Mouse (Mus musculus) urinary bladder, adult 2 months (tissue): ENCODE measurements around the gene Dnm2. TPM values are rescaled to one million over a fixed set of nuclear protein-coding genes. Genes with fewer than 3 reads are reported as not detected.

Source experiments
- DNase-seq: peaks from one replicate; pipeline ENCODE4 v3.0.0; 2022; ENCODE audit warnings: low spot score
- polyA plus RNA-seq: library from polyadenylated mRNA; depleted of rRNA; stranded (reverse); fragments of >200 nt; gene quantifications from 2 replicates; pipeline ENCODE4 v1.2.3, GENCODE M21; 2012; rRNA removed

The Dnm2 gene
- polyA plus RNA-seq: 76.4 and 91.4 TPM in 2 replicates

DNA sequence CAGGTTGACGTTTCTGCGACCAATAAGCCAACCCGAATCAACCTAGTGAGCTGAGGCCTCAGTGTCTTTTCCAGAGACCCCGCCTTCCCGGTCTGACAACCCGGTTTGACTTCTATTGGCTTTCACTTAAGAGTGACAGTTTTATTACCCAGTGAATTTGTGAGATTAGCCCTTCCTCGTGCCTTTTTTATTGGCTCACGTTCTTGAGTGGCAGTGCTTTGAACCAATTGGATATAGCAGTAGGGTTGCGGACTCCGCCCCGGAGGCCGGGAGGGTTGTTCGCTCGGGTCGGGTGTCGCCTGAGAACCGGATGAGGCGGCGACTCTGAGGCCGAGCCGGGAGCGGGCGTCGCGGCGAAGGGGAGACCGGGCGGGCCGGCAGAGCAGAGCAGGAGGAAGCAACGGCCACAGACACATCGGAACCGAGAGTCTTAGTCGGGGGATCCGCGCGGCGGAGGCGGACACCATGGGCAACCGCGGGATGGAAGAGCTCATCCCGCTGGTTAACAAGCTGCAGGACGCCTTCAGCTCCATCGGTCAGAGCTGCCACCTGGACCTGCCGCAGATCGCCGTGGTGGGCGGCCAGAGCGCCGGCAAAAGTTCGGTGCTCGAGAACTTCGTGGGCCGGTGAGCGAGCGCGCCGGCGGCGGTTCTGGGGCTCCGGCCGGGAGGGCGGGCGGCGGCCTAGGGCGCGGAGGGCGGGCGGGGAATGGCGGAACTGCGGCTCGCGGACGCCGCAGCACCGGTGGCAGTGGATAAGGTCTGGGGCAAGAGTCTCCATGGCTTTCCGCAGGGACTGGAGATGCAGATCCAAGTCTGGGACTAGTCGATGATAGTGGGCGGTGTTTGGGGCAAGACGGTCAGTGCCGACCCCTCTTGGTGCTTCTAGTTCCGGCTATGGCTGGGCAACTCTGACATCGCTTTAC, at the start of gene Dnm2:
Dnm2 (plus strand) TSS at position 278 of the 925 bp plus-strand sequence.
- peak; percentile 90 for DNase-seq

GRCm38 (mm10) chr9:21379195-21379594, 45.5 kb upstream of the Dnm2 start:
- no peak for DNase-seq

DNA sequence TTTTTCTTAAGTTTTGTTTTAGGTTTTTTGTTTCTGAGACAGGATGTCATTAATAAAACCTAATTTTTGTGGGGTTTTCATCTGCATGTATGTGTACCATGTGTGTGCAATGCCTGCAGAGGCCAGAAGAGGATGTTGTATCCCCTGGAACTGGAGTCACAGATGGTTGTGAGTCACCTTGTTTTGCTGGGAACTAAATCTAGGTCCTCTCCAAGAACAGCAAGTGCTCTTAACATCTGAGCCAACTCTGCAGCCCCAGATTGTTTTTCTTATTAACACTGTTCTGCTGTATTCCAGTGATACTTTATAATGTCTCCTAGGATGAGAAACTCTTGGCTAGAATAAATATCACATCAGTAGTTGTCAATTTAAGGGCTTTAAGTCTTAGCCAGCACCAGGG, 43.8 kb upstream of the Dnm2 start:
- DNase-seq: no peak

- no peak for DNase-seq
Observed at GRCm38 (mm10) chr9:21383966-21384365, 40.7 kb upstream of the Dnm2 start.

GRCm38 (mm10) chr9:21392646-21393175, 32.0 kb upstream of the Dnm2 start:
- no peak for DNase-seq

DNA sequence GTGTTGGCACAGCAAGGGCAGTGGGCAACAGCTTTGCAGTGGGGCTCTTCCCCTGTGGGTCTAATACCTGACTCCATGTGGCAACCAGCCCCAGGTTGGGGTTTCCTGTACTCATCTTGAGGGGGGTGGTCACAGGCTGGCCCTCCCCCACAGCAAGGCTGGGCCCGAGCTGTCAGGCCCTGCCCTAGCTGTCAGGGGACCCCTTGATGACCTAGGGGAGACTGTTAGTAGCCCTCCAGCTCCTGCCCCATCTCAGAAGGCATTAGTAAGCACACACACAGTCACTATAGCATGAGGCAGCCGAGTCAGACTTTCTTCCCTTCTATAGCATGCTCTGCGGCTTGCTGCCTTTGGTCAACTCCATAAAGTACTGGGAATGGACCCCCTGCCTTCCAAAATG, 29.0 kb upstream of the Dnm2 start:
- DNase-seq: no peak

DNA sequence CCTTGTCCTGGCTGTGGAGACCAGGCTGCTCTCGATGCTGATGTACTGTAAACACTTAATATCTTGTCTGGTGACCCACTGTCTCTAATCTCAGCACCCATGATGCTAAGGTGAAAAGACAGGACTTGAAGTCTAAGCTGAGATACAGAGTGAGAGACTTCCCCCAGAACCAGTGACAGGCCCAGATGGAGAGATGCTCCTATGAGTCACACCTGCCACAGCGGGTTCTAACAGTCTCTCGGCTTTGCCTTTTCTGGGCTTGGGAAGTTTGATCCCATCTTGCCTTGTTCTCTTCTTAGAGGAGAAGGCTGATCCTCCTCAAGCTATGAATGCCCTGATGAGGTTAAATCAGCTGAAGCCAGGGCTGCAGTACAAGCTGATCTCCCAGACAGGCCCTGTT, 27.5 kb upstream of the Dnm2 start:
- DNase-seq: no peak

- no peak for DNase-seq
Observed at GRCm38 (mm10) chr9:21401042-21401441, 23.7 kb upstream of the Dnm2 start.

DNA sequence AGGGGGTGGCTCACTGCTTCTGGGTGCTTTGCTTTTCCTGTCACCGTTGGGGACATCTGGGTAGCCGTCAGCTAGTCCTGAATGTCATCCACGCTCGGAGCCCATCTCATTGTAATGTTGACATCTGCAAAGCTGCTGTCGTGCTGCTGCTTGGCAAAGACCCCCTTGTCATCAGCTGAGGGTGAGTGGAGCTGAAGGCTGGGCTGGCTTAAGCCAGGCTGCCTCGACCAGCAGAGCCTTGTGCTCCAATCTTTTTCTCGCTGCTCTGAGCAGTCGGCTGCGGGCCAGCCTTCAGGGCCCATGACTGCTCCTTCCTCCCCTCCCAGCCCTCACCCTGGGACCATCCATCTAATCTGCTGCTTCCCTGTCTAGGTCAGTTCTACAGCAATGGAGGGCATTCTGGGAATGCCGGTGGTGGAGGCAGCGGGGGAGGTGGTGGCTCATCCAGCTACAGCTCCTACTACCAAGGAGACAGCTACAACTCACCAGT, 21.9 kb upstream of the Dnm2 start:
- no peak for DNase-seq

DNA sequence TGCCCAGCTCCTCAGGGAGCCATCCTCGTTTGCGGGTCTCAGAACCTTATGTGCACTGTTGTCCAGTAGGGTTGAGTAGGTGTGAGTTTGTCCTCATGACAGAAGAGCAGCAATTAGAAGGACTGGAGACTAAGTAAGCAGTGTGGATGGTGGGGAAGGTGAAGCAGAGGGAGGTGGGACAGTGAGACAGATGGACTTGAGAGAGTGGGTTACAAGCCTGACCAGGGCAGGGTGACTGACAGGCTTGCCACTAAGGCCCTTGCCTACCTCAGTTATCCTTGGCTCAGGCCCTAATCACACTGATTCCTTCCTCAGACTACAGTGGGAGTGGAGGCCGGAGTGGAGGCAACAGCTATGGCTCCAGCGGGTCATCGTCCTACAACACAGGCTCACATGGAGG, 21.0 kb upstream of the Dnm2 start:
- DNase-seq: no peak

DNA sequence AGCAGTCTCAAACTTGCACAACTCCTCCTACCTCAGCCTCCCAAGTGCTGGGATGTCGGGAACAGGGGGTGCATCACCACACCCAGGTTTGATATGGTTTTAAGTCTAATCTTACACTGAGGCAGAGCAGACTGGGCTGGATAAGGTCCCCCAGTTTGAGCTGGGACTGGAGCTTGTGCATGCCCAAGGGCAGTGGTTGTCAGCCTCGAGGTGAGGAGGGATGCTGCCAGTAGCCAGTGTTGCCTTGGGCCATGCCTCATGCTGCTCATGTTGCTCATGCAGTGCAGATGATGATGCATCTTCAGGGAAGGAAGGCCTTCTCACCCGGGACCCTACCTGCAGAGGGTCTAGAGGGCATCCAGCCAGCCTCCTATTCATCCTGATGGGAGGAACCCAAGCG, 19.2 kb upstream of the Dnm2 start:
- no peak for DNase-seq

DNA sequence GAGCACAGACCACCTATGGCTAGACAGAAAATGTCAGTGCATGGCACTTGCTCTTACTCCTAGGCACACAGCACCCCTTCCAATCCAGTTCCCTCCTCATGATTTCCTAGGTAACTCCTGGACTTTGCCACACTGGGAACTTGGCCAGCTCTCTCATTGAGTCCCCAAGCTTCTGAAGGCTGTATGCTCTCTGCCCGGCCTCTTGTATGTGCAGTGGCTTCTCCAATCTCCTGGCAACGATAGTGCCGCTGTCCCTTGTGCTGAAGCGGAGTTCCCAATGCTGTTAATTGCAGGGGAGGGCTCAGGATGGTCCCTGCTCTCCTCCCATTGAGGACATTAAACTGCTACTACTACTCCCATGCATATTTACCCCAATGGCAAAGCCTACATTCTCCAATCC, 16.8 kb upstream of the Dnm2 start:
- no peak for DNase-seq

DNA sequence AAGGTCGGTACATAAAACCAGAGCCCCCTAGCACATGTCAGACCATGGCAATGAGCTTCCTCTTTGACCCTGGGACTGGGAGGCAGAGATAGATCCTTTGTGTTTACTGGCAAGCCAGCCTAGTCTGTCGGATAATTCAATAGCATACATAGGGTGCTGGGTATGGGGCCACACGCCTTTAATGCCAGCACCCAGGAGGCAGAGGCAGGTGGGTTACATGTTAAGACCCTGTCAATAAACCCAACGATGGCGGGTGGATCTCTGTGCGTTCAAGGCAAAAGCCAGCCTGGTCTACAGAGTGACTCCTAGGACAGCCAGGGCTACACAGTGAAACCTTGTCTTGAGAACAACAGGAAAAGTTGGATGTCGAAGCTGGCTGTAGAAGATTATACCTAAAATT, 16.1 kb upstream of the Dnm2 start:
- DNase-seq: no peak

DNA sequence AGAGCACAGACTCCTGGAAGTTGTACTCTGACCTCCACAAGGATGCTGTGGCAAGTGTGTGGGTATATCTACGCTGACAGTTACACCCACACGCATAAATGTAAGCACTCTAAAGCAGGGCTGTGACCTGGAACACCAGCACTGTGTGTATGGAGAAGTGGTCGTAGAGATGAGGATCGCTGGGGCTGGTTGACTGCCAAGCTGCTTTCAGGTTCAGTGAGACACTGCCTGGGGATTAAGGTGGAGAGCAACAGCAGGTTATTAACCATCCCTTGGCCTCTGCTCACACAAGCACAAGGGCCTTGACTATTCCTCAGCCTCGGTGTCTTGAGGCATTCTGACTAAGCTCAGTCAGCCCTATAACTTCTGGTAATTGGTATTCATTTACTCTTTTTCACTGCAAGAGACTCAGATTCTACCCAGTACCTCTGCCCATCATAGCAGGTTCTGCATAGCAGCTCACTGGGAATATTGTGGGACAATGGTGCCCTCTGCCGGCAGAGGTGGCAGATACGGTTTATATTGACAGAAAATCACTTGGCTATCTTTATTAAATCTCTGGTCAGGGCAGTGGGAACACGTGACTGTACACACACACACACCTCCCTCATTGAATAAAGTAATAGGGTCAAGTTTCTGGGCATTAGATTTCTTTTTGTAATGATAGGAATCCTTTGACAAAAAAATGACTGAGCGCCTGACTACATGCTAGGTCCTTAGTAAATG, 15.0 kb upstream of the Dnm2 start:
- peak; percentile 66 for DNase-seq

DNA sequence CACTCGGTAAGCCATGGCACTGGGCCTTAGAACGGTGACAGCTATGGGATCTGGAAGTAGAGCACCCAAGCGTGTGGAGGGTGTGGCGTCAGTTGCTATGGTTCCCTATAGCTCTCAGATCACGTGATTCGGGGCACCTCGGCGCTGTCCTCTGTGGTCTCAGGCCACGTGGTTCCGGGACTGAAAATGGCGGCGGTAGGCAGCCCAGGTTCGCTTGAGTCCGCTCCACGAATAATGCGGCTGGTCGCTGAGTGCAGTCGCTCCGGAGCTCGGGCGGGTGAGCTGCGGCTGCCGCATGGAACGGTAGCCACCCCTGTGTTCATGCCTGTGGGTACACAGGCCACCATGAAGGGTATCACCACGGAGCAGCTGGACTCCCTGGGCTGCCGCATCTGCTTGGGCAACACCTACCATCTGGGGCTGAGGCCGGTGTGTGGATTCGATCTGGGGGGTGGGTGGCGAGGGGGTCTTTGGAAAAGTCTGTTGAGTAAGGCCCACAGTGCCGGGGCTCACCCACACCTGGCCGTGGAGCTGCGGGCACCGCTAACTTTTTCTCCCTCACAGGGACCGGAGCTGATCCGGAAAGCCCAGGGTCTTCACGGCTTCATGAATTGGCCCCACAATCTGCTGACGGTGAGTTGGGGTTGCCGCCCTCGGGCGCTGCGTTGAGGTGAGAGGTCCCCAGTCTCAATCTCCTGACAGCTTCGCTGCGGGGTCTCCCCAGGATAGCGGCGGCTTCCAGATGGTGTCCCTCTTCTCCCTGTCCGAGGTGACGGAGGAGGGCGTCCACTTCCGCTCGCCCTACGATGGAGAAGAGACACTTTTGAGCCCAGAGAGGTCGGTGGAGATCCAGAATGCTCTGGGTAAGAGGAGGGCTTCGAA, 12.8 kb upstream of the Dnm2 start, which contains the start of gene Qtrt1:
Qtrt1 (plus strand) TSS at position 169 of the 882 bp plus-strand sequence.
- DNase-seq: peak; percentile 65

DNA sequence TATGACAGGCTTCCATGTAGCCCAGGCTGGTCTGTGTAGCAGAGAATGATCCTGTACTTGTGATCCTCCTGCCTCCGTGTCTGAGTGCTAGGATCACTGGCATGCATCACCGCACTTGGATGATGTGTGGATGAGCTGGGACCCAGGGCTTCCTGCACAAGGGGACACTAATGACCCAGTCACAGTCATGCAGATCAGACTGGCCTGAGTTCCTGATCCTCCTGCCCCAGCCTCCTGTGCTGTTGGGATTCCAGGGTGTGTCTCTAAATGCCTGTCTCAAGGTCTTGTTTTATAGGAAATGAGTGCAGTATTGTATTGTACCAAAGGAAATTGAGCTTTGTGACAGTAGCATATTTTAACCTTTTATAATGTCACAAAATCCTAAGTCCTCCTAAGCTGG, 6.8 kb upstream of the Dnm2 start:
- no peak for DNase-seq

DNA sequence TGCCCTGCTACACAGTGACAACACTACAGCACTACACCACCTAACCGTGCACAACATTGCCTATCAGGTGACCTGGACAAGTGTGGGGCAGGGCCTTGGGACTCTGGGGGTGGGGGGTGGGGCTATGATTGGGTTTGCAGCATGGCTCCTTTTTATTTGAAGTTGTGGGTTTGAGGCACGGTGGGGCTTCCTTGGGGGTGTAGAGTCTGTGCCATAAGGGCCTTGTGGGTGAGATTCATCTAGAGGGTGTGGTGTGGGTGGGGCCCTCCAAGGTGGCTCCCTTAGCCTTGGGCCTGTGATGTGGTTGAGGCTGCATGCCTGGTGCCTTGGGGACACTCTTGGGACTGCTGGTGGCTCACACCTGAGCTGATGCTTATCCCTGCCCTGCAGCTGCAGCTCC, 5.1 kb upstream of the Dnm2 start:
- no peak for DNase-seq

GRCm38 (mm10) chr9:21425556-21425945, 843 bp downstream of the Dnm2 start:
- no peak for DNase-seq

DNA sequence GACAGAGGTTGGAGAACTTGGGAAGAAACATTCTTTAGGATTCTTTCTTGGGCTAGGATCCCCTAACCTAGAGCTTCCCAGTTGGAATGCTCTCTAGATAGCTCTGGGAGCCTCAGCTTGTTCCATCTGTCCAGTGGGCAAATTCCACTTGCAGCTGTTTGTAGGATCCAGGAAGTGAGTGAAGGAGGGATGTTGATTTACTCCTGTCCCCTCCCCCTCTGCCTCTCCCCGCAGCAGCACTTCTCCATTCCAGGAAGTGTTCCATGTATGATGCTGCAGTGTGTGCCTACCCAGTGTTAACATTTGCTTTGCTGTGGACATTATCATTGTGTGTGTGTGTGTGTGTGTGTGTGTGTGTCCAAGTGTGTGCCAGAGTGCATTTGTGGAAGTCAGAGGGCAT, 1.3 kb downstream of the Dnm2 start:
- DNase-seq: no peak

DNA sequence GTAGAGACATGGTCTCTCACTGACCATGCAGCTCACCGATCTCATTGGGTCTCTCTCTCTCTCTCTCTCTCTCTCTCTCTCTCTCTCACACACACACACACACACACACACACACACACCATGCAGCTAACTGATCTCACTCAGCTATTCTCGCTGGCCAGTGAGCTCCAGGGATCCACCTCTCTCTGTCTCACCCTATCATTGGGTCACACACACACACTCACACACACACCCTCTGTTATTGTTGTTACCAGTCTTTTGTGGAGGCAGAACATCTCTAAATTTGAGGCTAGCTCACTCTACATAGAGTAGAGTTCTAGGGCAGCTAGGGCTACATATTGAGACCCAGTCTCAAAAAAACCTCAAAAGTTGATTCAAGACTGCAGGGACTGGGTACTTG, 1.8 kb downstream of the Dnm2 start:
- DNase-seq: no peak

DNA sequence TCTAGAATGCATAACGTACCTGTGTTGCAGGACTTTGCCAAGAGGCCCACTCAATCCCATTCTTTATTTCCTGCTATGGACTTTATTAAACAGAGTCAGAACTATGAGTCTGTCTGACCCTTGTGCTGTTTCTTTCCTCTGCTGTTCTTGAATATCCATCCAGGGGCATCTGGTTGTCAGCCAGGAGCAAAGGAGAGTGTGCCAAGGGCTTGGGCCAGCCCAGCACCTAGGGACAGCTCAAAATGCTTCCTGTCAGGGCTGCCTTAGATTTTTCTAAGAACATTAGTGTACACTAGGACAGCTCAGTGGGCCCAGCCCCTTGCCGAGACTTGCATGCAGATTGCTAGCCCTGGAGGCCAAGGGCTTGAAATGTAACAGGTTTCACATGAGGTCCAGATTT, 3.1 kb downstream of the Dnm2 start:
- DNase-seq: no peak

DNA sequence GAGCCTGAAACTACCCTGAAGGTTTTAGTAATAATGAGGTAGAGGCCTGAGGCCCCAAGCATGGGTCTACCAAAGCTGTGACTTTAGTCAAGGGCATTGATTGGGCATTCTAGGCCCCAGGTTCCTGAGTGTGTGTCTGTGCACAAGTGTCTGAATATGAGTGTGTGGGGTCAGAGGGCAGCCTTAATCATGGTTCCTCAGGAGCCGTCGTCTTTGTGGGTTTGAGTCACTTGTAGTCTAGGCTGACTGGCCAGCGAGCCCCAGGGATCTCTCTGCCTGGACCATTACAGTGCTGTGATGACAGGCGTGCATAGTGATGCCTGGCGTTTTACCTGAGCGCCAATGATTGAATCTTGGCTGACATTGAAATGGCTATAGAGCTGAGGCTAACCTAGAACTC, 3.5 kb downstream of the Dnm2 start:
- DNase-seq: no peak
